Mouse (Mus musculus): ENCODE measurements at regions not wholly inside any gene's neighbourhood (a gene's known extent, or its start where the extent isn't known, plus 50 kb on each side); places are given as distances from the start of the nearest gene placed in this dataset.
A peak's percentile ranks its signal among the peaks of the same experiment; 100 is the strongest.

DNA sequence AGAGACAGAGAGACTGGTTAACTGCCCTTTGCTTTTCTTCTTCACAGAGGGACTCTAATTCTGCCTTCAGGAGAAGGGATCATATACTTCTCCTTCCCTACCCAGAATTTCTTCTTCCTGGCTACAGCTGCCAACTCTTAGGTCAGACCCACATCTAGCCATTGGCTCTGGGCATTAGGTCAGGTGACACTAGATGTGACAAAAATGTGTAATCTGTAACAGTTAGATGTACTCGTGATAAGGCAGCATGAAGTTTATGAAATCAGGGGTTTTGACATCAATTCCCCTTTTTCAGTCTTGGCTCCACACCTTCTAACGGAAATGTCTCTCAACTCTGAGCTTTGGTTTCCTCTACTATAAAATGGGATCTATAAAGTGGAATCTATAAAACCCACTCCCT is 428.4 kb downstream of the Bmper start:
- Histone ChIP-seq H3K27ac (ENCODE audit: low read length) (no peak overlapping the region), H3K27me3 (ENCODE audit: control insufficient read depth, insufficient read depth, low read depth, low read length) (no peaks in the 10 kb centered on the region), H3K9me3 (ENCODE audit: control insufficient read depth, low read length) (no peaks in the 10 kb centered on the region), H3K4me3 (ENCODE audit: low read length) (no peak overlapping the region), H3K4me2 (ENCODE audit: low read depth, low read length) (no peak overlapping the region), H3K4me1 (replicated peaks; ENCODE audit: control insufficient read depth, insufficient read depth, low read length) (peaks cover 3% of the 10 kb centered on the region; the same call in 1 of the 2 replicates), H3K9ac (ENCODE audit: low read length) (no peak overlapping the region), H3K36me3 (ENCODE audit: control insufficient read depth, insufficient read depth, low read length) (no peaks in the 10 kb centered on the region)
- WGBS = 66% methylated on average over 2 of the region's 2 CpGs
- ATAC-seq (ENCODE audit: low read depth) = no peak

GRCm38 (mm10) chr9:23653086-23653485 is 430.2 kb downstream of the Bmper start:
- ATAC-seq (ENCODE audit: low read depth) = no peak
- H3K9ac ChIP-seq (ENCODE audit: low read length) = no peak overlapping the region
- no peaks in the 10 kb centered on the region for H3K36me3 ChIP-seq (ENCODE audit: control insufficient read depth, insufficient read depth, low read length)
- no peaks in the 10 kb centered on the region for H3K9me3 ChIP-seq (ENCODE audit: control insufficient read depth, low read length)
- no peak overlapping the region for H3K4me3 ChIP-seq (ENCODE audit: low read length)
- no peaks in the 10 kb centered on the region for H3K27me3 ChIP-seq (ENCODE audit: control insufficient read depth, insufficient read depth, low read depth, low read length)
- WGBS = 35% methylated on average over 2 of the region's 2 CpGs
- H3K4me1 ChIP-seq (replicated peaks; ENCODE audit: control insufficient read depth, insufficient read depth, low read length) = peaks cover 3% of the 10 kb centered on the region; the same call in 1 of the 2 replicates
- no peak overlapping the region for H3K27ac ChIP-seq (ENCODE audit: low read length)
- no peak overlapping the region for H3K4me2 ChIP-seq (ENCODE audit: low read depth, low read length)

GRCm38 (mm10) chr9:23654777-23655176 is 431.9 kb downstream of the Bmper start:
- Histone ChIP-seq H3K4me3 (ENCODE audit: low read length) (no peak overlapping the region), H3K4me2 (ENCODE audit: low read depth, low read length) (no peak overlapping the region), H3K27ac (ENCODE audit: low read length) (no peak overlapping the region), H3K9ac (ENCODE audit: low read length) (no peak overlapping the region), H3K36me3 (ENCODE audit: control insufficient read depth, insufficient read depth, low read length) (no peaks in the 10 kb centered on the region), H3K27me3 (ENCODE audit: control insufficient read depth, insufficient read depth, low read depth, low read length) (no peaks in the 10 kb centered on the region), H3K9me3 (ENCODE audit: control insufficient read depth, low read length) (no peaks in the 10 kb centered on the region), H3K4me1 (replicated peaks; ENCODE audit: control insufficient read depth, insufficient read depth, low read length) (peaks cover 3% of the 10 kb centered on the region; the same call in 1 of the 2 replicates)
- 55% methylated on average over 1 of the region's 1 CpGs for WGBS
- peak; percentile 70 for ATAC-seq (ENCODE audit: low read depth)

- no peaks in the 10 kb centered on the region for H3K27me3 ChIP-seq (ENCODE audit: control insufficient read depth, insufficient read depth, low read depth, low read length)
- peaks cover 5% of the 10 kb centered on the region; the same call in 1 of the 2 replicates for H3K4me1 ChIP-seq (replicated peaks; ENCODE audit: control insufficient read depth, insufficient read depth, low read length)
- no peak overlapping the region for H3K4me2 ChIP-seq (ENCODE audit: low read depth, low read length)
- H3K9ac ChIP-seq (ENCODE audit: low read length) = no peak overlapping the region
- no peak overlapping the region for H3K4me3 ChIP-seq (ENCODE audit: low read length)
- no peak overlapping the region for H3K27ac ChIP-seq (ENCODE audit: low read length)
- no peak for ATAC-seq (ENCODE audit: low read depth)
- H3K36me3 ChIP-seq (ENCODE audit: control insufficient read depth, insufficient read depth, low read length) = no peaks in the 10 kb centered on the region
- H3K9me3 ChIP-seq (ENCODE audit: control insufficient read depth, low read length) = no peaks in the 10 kb centered on the region
These were observed 431.8 kb upstream of the Npsr1 start for GRCm38 (mm10) chr9:23665960-23666359.

GRCm38 (mm10) chr9:23669230-23669629 is 428.6 kb upstream of the Npsr1 start:
- no peak overlapping the region for H3K27ac ChIP-seq (ENCODE audit: low read length)
- H3K4me1 ChIP-seq (replicated peaks; ENCODE audit: control insufficient read depth, insufficient read depth, low read length) = peaks cover 5% of the 10 kb centered on the region; the same call in 1 of the 2 replicates
- no peak overlapping the region for H3K4me2 ChIP-seq (ENCODE audit: low read depth, low read length)
- 83% methylated on average over 4 of the region's 4 CpGs for WGBS
- no peaks in the 10 kb centered on the region for H3K9me3 ChIP-seq (ENCODE audit: control insufficient read depth, low read length)
- H3K36me3 ChIP-seq (ENCODE audit: control insufficient read depth, insufficient read depth, low read length) = no peaks in the 10 kb centered on the region
- H3K4me3 ChIP-seq (ENCODE audit: low read length) = no peak overlapping the region
- ATAC-seq (ENCODE audit: low read depth) = no peak
- H3K9ac ChIP-seq (ENCODE audit: low read length) = no peak overlapping the region
- H3K27me3 ChIP-seq (ENCODE audit: control insufficient read depth, insufficient read depth, low read depth, low read length) = no peaks in the 10 kb centered on the region

DNA sequence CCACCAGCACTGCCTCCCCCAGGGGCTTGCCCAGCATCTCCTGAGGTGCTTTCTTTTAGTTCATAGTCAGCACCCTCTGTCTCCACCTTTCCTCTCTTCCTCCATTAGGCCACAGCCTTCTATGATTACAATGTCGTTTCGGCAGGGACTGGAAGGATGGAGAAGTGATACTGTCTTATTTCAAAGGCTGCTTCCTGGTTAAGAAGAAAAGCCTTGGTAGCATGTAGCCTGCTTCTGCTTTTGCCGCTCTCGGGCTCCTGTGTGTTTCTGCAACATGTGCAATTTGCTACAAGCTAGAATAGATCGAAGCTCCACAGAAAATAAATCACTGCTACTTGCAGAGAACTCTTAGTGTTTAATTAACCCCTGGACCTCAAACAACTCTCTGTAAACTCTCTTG is 427.2 kb upstream of the Npsr1 start:
- H3K27me3 ChIP-seq (ENCODE audit: control insufficient read depth, insufficient read depth, low read depth, low read length) = no peaks in the 10 kb centered on the region
- H3K36me3 ChIP-seq (ENCODE audit: control insufficient read depth, insufficient read depth, low read length) = no peaks in the 10 kb centered on the region
- no peak overlapping the region for H3K27ac ChIP-seq (ENCODE audit: low read length)
- H3K9me3 ChIP-seq (ENCODE audit: control insufficient read depth, low read length) = no peaks in the 10 kb centered on the region
- peak overlapping the region; percentile 34 for H3K4me2 ChIP-seq (ENCODE audit: low read depth, low read length)
- 26% methylated on average over 5 of the region's 5 CpGs for WGBS
- H3K4me1 ChIP-seq (replicated peaks; ENCODE audit: control insufficient read depth, insufficient read depth, low read length) = peaks cover 5% of the 10 kb centered on the region; the same call in 1 of the 2 replicates
- H3K9ac ChIP-seq (ENCODE audit: low read length) = no peak overlapping the region
- ATAC-seq (ENCODE audit: low read depth) = peak; percentile 28; the same call in 1 of the 2 replicates
- H3K4me3 ChIP-seq (ENCODE audit: low read length) = no peak overlapping the region

DNA sequence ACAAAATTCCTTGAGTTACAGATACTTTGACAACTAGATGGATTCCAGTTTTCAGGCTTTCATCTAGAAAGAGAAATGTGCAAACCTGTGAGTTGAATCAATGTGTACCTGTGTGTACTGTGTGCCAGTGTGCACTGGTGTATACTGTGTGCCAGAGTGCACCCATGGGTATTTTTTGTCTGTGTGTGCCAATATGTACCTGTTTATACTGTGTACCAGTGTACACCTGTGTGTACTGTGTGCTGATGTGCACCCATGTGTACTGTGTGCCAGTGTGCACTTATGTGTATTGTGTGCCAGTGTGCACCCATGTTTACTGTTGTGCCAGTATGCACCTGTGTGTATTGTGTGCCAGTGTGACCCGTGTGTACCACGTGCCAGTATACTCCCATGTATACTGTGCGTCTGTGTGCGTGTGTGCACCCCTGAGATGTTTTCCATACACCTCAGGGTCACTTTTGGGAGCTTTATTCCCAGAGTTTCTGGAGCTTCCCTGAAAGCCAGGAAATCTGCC is 424.4 kb upstream of the Npsr1 start:
- no peak overlapping the region for H3K4me2 ChIP-seq (ENCODE audit: low read depth, low read length)
- no peak overlapping the region for H3K4me3 ChIP-seq (ENCODE audit: low read length)
- H3K36me3 ChIP-seq (ENCODE audit: control insufficient read depth, insufficient read depth, low read length) = no peaks in the 10 kb centered on the region
- H3K9ac ChIP-seq (ENCODE audit: low read length) = no peak overlapping the region
- WGBS = 90% methylated on average over 4 of the region's 4 CpGs
- H3K4me1 ChIP-seq (replicated peaks; ENCODE audit: control insufficient read depth, insufficient read depth, low read length) = peaks cover 5% of the 10 kb centered on the region; the same call in 1 of the 2 replicates
- no peaks in the 10 kb centered on the region for H3K27me3 ChIP-seq (ENCODE audit: control insufficient read depth, insufficient read depth, low read depth, low read length)
- ATAC-seq (ENCODE audit: low read depth) = no peak
- H3K27ac ChIP-seq (ENCODE audit: low read length) = no peak overlapping the region
- H3K9me3 ChIP-seq (ENCODE audit: control insufficient read depth, low read length) = no peaks in the 10 kb centered on the region

DNA sequence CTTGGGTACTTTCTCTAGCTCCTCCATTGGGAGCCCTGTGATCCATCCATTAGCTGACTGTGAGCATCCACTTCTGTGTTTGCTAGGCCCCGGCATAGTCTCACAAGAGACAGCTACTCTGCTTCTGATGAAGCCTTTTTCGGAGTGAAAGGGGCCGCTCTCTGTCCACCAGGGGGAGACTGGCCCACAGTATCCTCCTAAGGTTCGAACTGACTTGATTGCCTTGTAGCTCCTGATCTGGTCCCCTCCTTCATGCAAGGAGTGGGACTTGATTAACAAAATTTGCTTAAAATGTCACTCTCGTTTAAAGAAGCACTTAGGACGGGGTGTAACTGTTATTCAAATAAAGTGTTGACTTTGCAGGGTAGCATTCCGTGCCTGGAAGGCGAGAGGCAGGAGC is 423.0 kb upstream of the Npsr1 start:
- no peak overlapping the region for H3K4me3 ChIP-seq (ENCODE audit: low read length)
- H3K36me3 ChIP-seq (ENCODE audit: control insufficient read depth, insufficient read depth, low read length) = no peaks in the 10 kb centered on the region
- no peak overlapping the region for H3K4me2 ChIP-seq (ENCODE audit: low read depth, low read length)
- H3K9me3 ChIP-seq (ENCODE audit: control insufficient read depth, low read length) = no peaks in the 10 kb centered on the region
- H3K4me1 ChIP-seq (replicated peaks; ENCODE audit: control insufficient read depth, insufficient read depth, low read length) = peaks cover 5% of the 10 kb centered on the region; the same call in 1 of the 2 replicates
- H3K27ac ChIP-seq (ENCODE audit: low read length) = no peak overlapping the region
- peak; percentile 61 for ATAC-seq (ENCODE audit: low read depth)
- WGBS = 30% methylated on average over 8 of the region's 8 CpGs
- no peaks in the 10 kb centered on the region for H3K27me3 ChIP-seq (ENCODE audit: control insufficient read depth, insufficient read depth, low read depth, low read length)
- H3K9ac ChIP-seq (ENCODE audit: low read length) = no peak overlapping the region

DNA sequence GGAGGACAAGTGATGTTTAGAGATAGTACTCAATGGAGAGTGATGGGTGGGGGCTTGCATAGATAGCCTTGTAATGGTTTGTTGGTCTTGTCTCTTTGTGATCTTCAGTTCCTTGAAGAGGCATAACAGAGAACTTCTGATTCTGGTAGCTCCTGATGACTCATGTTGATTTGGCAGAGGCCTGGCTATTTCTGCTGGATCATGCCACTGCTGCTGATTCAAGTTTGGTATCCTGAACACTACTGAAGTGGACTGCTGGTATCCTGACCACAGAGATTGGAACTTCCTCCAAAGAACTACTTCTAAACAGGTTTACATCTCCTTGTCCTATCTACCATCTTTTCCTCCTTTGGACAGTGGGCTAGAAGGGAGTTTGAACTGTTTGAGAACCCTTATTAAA is 408.3 kb upstream of the Npsr1 start:
- Histone ChIP-seq H3K9me3 (ENCODE audit: control insufficient read depth, low read length) (no peaks in the 10 kb centered on the region), H3K9ac (ENCODE audit: low read length) (no peak overlapping the region), H3K36me3 (ENCODE audit: control insufficient read depth, insufficient read depth, low read length) (no peaks in the 10 kb centered on the region), H3K4me1 (replicated peaks; ENCODE audit: control insufficient read depth, insufficient read depth, low read length) (no peaks in the 10 kb centered on the region), H3K4me2 (ENCODE audit: low read depth, low read length) (no peak overlapping the region), H3K4me3 (ENCODE audit: low read length) (no peak overlapping the region), H3K27me3 (ENCODE audit: control insufficient read depth, insufficient read depth, low read depth, low read length) (no peaks in the 10 kb centered on the region), H3K27ac (ENCODE audit: low read length) (no peak overlapping the region)
- ATAC-seq (ENCODE audit: low read depth) = no peak

Measured in lung, embryonic 16.5 days (tissue).